Mouse (Mus musculus): ENCODE measurements around the gene Fanca.
"Not testable (repeated sequence)": the region's sequence is repeated elsewhere in the genome, so short reads cannot be mapped to it uniquely, and the experiment has no call there.

Fanca gene

GRCm38 (mm10) chr8:123230326-123230725 is 88.0 kb downstream of the Fanca start:
- DNase-seq, result not testable (repeated sequence)

- DNase-seq, result no peak
Measured at GRCm38 (mm10) chr8:123228416-123228815, 90.0 kb downstream of the Fanca start.

DNA sequence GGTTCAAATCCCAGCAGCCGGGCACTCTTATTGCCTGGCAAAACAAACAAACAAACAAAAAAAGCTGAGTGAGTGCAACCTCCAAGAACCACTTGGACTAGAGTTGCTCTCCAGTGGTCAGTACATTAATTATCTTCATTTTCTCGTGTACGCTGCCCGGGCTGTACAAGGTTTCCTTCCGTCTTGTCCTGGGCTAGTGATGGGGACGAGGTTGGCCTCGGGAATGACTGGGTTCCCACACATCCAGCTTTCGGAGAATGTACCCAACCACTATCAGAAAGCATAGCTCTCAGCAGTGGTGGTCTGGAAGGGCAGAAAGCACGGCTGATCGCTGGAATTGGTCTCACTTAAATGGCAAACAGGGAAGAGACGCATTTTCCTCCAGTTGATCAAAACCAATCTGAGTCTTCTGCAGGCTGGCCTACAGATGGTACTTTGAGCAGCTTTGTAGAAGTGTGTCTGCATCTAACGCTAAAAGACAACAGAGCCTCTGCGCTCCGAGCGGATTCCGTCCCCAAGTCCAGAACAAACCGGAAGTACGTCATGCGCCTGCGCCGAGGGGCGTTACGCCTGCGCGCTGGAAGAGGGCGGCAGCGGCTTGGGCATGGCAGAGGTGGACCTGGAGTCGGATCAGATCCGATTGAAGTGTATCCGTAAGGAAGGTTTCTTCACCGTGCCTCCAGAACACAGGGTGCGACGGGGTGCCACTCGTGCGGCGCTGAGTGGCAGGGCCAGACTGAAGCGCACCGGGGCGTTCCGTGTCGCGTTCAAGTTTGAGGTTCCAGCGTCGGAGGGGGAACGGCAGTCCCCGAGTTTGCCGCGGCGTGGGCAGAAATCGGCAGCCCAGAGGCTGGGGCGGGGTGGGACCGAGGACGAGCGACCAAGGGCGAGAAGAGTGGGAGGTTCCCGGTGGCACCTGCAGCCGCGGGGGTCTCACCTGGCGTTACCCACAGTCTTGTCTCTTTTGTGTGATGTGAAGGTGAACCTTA is 93.8 kb downstream of the Fanca start, which contains the start of gene Cdk10:
Cdk10 (plus strand) TSS at position 565 of the 989 bp plus-strand sequence.
- DNase-seq, result peak; percentile 87 to 89

GRCm38 (mm10) chr8:123220917-123221316 is 97.5 kb downstream of the Fanca start:
- DNase-seq, result no peak
